Mouse (Mus musculus) left cerebral cortex, postnatal 14 days (tissue): ENCODE data around the gene Slc38a5. TPM values are rescaled to one million over a fixed set of nuclear protein-coding genes. Genes with fewer than 3 reads are reported as not detected.

ENCODE experiments used
- DNase-seq, 2 experiments: peaks; one replicate each; pipeline ENCODE4 v3.0.0; 2021 to 2022; ENCODE audit warnings: low spot score in 2 of 2, mixed read lengths in 1 of 2
- intact Hi-C: fragments of 180-260 bp; cut with DNase I; formaldehyde crosslinking; loops from one replicate; pipeline ENCODE4 v1.15.1; 2025
- long read RNA-seq, 2 experiments: library from polyadenylated mRNA; stranded (forward); transcript quantifications; one replicate each; pipeline ENCODE4 v2.0.0; 2021
- total RNA-seq, 2 experiments: library from RNA; stranded (reverse); gene quantifications; 2 replicates each; pipeline ENCODE4 v1.2.3; 2021

Gene Slc38a5
- total RNA-seq, result 10 to 100 TPM; 11.9 to 12.7 TPM
- long read RNA-seq, experiment 1, transcript Slc38a5-201 (16 exons, 1,868 nt), result major isoform, 19 of 26 reads
- long read RNA-seq, experiment 1, partial matches to known transcripts, result 3 of 26 reads
- long read RNA-seq, experiment 1, other reads (novel, unspliced or antisense), result 3 of 26 reads
- long read RNA-seq, experiment 2, transcript Slc38a5-201 (16 exons, 1,868 nt), result major isoform, 18 of 23 reads
- long read RNA-seq, experiment 2, partial matches to known transcripts, result 3 of 23 reads
- long read RNA-seq, experiment 2, other reads (novel, unspliced or antisense), result 2 of 23 reads

DNA sequence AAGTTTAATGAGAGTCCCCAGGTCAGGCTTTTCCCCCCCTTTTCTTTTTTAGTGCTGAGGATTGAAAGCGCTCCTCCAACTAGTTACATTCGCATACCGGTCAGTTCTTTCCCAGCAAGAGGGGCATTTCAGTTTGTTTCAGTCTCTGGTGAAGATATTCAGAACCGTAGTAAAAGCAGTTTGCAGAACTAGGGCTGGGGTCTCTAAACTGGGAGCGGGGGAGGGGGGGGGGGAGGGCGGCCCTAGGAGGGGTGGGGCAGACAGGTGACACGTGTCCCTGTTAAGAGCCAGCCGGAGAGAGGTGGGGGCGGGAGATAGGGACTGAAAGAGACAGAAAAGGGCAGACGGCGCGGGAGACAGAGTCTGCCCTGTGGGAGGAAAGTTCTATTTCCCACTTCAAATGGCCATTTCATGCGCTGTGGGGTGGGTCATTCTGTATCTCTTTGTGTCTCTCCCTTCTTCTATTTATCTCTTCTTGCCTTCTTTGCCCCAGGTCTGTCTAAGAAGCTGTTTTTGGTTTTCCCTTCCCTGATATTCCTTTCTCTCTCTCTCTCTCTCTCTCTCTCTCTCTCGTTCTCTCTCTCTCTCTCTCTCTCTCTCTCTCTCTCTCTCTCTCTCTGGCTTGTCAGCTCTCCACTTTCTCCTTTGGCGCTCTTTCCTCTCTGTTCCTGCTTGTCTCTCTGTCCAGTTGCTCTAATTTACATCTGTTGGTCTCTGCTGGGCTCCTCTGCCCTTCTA is at the start of gene Slc38a5:
TSS of gene Slc38a5 (plus strand) at position 51 of the 738 bp plus-strand sequence.
- no peak for DNase-seq
- intact Hi-C loops, result no loop called here

DNA sequence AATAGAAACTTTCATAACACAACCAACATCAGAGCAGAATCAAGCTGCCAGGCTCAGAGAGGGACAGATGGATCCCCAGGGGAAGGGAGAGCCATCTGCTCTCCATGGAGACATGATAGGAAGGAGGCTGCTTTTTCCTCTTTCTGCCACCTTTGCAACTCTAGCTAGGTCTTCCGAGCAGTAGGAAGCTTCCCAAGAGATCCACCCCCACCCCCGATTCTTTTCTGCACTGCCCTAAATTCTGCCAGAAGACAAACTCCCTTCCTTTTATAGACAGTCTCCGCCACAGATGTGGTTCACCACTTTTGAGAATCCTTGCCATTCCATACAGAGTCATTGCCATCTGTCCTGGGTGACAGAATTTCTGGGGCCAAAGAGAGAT is 48.6 kb upstream of the Slc38a5 start:
- DNase-seq, result peak; percentile 51 to 74
- intact Hi-C loops, result loop anchor here (2.0 kb wide), 1 partner anchor 17 kb away; no protein-coding TSS in a partner anchor

DNA sequence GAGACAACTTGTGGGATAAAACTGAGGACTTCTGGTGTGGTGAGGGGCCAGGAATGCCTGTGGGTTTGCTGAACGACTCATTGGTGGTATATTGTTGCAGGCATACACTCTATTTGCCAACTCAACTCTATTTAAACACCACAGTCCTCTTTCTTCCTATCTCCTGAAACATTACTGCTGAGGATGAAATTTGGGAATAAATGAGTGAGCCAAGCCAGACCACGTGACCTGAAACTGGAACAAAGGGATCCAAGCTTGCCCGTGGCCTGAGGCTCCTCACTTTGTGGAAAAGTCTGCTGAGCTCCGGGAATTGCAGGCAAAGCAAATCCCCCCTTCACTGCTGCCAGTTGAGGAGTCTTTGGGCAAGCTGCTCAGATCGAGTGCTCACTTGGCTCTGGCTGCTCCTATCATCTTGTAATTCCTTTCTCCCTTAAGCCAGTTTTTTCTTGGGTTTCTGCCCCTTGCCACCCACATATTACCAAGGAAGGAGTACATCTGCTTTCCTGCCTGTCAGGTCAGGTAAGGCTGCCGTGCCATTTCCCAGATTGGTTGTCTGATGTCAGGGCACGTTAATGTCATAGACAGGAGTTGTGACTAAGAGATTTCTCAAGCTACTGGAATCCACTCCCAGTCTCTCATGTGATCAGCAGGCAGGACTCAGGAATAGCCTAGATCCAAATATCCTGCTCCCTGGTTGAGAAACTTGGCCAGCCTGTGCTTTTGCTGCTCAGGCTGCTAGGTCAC is 48.1 kb upstream of the Slc38a5 start:
- peak; percentile 9 to 39 for DNase-seq
- intact Hi-C loops, result loop anchor here (2.0 kb wide), 1 partner anchor 18 kb away; no protein-coding TSS in a partner anchor

DNA sequence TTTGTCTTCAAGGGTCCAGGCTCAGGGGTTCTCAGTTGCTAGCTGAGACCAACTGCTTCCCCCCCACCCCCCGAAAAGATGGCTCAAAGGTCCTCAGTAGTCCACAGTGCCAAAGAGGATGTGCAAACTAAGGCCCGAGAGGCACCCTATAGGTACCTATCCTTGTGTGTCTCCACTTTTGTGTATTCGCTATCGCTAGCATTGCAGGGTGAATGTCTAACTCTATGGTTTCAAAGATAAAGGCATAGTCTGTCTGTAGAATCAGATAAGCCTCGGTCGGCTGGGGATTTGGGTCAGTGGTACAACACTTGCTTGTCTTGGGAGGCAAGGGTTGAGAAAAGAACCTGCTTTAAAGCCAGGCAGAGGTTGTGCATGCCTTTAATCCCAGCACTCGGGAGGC is 47.5 kb upstream of the Slc38a5 start:
- no peak for DNase-seq
- intact Hi-C loops, result loop anchor here (2.0 kb wide), 1 partner anchor 19 kb away; no protein-coding TSS in a partner anchor

- intact Hi-C loops, result no loop called here
- no peak for DNase-seq
Observed at GRCm38 (mm10) chrX:8230272-8230671, 40.7 kb upstream of the Slc38a5 start.

- intact Hi-C loops, result no loop called here
Observed at GRCm38 (mm10) chrX:8233602-8234001, 37.3 kb upstream of the Slc38a5 start.

GRCm38 (mm10) chrX:8236704-8237103 is 34.2 kb upstream of the Slc38a5 start:
- DNase-seq, result no peak
- intact Hi-C loops, result no loop called here

More at GRCm38 (mm10) chrX:8233602-8234001, 37.3 kb upstream of the Slc38a5 start:
- no peak for DNase-seq

- DNase-seq, result no peak
- intact Hi-C loops, result no loop called here
Observed at GRCm38 (mm10) chrX:8238804-8239395, 32.0 kb upstream of the Slc38a5 start.

DNA sequence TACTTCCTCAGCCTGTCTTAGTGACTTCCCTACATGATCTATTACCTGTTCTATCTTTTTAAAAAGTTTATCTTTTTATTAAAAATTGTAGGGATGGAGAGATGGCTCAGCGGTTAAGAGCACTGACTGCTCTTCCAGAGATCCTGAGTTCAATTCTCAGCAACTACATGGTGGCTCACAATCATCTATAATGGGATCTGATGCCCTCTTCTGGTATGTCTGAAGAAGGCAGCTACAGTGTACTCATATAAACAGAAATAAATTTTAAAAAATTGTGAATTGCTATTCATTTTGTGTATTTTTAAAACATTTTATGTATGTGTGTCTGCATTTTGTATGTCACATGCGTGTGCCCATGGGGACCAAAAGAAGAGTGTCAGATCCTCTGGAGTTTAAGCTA is 23.3 kb upstream of the Slc38a5 start:
- intact Hi-C loops, result loop anchor here (5.0 kb wide), 1 partner anchor 40 kb away; the partner anchor contains the start of gene Porcn
- DNase-seq, result no peak

DNA sequence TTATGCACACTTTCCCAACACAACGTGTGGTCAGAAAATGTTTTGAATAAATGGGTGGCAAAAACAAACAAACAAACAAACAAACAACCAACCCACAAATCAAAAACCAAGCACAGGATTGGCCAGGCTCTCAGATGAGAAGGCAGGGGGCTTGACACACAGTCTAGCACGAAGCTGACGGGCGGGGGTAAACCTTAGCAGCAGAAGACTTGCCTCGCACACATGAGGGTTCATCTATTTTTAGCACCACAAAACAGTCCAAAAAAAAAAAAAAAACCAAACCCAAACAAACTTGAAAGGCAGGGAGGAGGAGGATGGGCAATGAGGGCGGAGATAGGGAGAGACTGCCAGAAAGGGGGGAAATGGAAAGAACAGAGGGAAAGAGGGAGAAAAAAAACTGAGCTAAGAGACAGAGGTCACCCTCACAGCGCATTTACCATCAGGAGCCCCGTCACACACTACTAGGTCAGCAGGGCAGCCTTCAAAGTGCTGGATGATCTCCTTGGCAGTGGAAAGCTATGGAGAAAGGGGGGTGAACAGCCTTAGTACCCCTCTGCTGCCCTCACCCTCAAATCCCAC is 22.3 kb upstream of the Slc38a5 start:
- no peak for DNase-seq
- intact Hi-C loops, result loop anchor here (5.0 kb wide), 1 partner anchor 41 kb away; the partner anchor contains the start of gene Porcn

DNA sequence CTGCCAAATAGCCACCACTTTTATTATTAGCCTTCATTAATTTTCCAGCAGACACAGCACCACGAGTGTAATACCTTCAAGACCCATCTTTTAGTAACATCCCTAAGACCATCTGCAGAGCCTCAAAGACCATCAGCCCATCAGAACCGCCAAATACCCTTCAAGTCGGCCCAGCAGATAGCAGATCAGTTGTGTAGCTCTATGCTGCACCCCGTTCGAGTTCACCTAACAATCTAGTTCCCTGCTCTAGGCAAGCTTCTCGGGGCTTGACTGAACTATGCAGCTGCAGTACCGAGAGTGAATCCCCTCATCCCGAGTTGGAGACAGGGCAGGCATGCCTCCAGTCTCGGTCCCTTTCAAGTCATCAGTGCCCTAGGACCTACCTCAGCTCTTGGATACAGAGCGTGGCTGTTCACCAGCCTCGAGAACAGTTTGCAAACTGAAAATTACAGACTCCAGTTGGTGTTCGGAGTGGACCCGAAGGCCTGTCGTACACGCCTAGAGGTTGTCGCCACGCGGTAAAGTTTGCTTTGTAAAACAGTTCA is 19.1 kb upstream of the Slc38a5 start:
- intact Hi-C loops, result loop anchor here (5.0 kb wide), 1 partner anchor 60 kb away; the partner anchor contains the start of gene Ebp
- DNase-seq, result no peak

- DNase-seq, result peak; percentile 76 to 84
- intact Hi-C loops, result loop anchor here (5.0 kb wide), 1 partner anchor 60 kb away; the partner anchor contains the start of gene Ebp
Observed at GRCm38 (mm10) chrX:8252334-8253285, 18.3 kb upstream of the Slc38a5 start, which contains the start of gene Ftsj1. Ftsj1 (minus strand) TSS chrX:8252406.

GRCm38 (mm10) chrX:8253711-8254110 is 17.2 kb upstream of the Slc38a5 start:
- intact Hi-C loops, result loop anchor here (5.0 kb wide), 1 partner anchor 61 kb away; the partner anchor contains the start of gene Ebp
- DNase-seq, result no peak

DNA sequence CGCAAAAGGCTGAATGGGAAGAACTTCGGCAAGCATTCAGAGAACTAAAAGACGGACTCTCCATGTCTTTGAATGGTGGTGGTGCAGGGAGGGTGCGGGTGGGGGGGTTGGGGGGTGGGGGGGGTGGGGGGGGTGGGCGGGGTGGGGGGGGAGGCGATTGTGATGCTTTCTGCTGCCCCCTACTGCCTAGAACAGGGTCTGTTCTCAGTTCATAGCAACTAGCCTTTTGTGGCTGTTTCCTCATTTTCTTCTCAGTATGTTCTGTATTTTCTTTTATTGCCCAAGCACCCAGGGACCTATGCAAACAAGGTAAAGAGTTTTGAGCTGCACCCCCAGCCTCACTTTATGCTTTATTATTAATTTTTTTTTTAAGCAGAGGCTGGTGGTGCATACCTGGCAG is 15.1 kb upstream of the Slc38a5 start:
- intact Hi-C loops, result no loop called here
- DNase-seq, result no peak

GRCm38 (mm10) chrX:8259478-8259877 is 11.5 kb upstream of the Slc38a5 start:
- no peak for DNase-seq
- intact Hi-C loops, result no loop called here

DNA sequence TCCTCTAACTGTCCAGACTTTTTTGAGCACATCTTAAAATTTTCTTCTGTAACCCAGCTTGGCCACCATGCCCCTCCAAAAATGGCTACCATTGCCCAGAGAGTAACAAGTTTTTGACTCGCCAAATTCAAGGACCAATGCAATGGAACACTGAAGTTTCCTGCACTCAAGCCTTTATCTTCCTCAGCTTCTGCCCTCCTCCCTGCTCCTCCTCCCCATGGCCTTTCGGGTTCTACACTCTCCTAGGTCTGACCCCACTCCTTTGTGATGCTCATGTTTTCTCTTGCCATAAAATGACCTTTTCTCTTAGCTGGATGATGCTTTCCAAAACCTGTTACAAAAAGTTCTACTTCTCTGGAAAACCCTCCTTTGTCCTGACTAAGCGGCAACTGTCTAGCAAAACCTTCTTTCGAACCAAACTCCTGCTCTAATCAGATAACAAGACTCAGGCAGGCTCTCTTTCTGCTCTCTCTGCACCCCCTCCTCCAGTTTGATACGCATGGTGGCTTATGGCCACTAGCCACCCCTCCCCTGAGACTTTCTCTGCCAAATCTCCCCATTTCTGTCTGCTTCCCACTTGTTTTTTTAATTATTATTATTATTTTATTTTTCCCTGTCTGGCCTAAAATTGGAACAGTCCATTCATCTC is 7.7 kb upstream of the Slc38a5 start:
- DNase-seq, result no peak
- intact Hi-C loops, result no loop called here

DNA sequence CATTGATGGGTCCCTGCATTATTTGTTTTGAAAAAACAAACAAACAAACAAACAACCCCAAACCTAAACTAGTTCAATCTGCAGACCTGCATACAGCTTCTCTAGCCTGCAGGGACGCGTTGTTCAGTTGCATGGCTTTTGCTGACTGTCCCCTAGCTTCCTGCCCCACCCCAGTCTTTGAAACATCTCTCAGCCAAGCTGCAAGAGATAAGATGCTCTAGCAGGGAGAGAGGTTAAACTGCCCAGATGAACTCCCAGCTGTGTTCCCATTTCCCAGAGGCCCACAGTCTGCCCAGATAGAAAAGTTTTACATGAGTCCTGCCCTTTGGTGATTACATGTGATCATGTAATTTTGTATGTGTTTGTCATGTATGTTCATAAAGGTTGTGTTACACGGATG is 6.7 kb upstream of the Slc38a5 start:
- intact Hi-C loops, result no loop called here
- DNase-seq, result no peak
